Mouse (Mus musculus): ENCODE measurements around the gene A030003K21Rik. TPM values are rescaled to one million over a fixed set of nuclear protein-coding genes. Genes with fewer than 3 reads are reported as not detected.

The A030003K21Rik gene
- polyA plus RNA-seq (2012; rRNA removed): not detected in 2 replicates

DNA sequence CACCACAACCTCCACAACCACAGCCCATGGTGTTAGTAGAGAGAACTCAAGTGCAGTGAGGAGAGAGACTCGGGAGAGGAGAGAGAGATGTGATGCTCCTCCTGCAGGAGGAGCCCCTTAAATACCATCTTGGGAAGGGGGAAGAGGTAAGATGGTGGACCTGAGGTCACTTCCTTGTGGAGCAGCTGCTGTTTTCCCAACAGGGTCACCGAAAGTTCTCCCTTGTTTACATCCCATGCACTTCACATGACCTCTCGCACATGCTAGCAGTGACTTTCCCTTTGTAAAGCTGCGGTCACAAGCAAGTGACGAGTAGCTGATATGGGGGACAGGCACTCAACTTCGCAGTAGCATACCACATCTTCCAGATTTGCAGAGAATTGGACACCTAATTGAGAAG is at the start of gene A030003K21Rik:
Gene A030003K21Rik, minus strand, starts transcription at position 94 of the 400 bp plus-strand sequence.

GRCm38 (mm10) chr1:82959870-82960385 is 16.7 kb upstream of the A030003K21Rik start, which contains the start of gene Gm47955:
Gene Gm47955 (plus strand): TSS chr1:82960286.

GRCm38 (mm10) chr1:82955913-82956312 is 12.7 kb upstream of the A030003K21Rik start, which contains the start of gene Gm7544:
Gene Gm7544 (minus strand): TSS chr1:82956013.

GRCm38 (mm10) chr1:82931326-82931725 is 11.9 kb downstream of the A030003K21Rik start, which contains the start of gene Gm6217:
Gene Gm6217 (minus strand): TSS chr1:82931399.

GRCm38 (mm10) chr1:82924650-82925049 is 18.5 kb downstream of the A030003K21Rik start, which contains the start of gene A030014E15Rik:
Gene A030014E15Rik (plus strand): TSS chr1:82924917.

GRCm38 (mm10) chr1:82913025-82913424 is 30.2 kb downstream of the A030003K21Rik start, which contains the start of gene A030005L19Rik:
Gene A030005L19Rik (plus strand): TSS chr1:82913325.

Other genes starting within 250 kb of the A030003K21Rik start
- gene Mff, start 218.5 kb downstream of the A030003K21Rik start, polyA plus RNA-seq (2012; rRNA removed): 379 and 394 TPM in 2 replicates
- gene Tm4sf20, start 174.9 kb downstream of the A030003K21Rik start, polyA plus RNA-seq (2012; rRNA removed): not detected in 2 replicates
- not detected in 2 replicates for gene Gm47791, start 172.1 kb downstream of the A030003K21Rik start, polyA plus RNA-seq (2012; rRNA removed)
- gene Agfg1, start 103.9 kb downstream of the A030003K21Rik start, polyA plus RNA-seq (2012; rRNA removed): 54.6 and 57.5 TPM in 2 replicates
- 1.8 and 2.0 TPM in 2 replicates for gene A030005L19Rik, start 30.1 kb downstream of the A030003K21Rik start, polyA plus RNA-seq (2012; rRNA removed)
- gene A030014E15Rik, start 18.5 kb downstream of the A030003K21Rik start, polyA plus RNA-seq (2012; rRNA removed): 0.12 and 0.18 TPM in 2 replicates
- not detected in 2 replicates for gene Gm6217, start 12.0 kb downstream of the A030003K21Rik start, polyA plus RNA-seq (2012; rRNA removed)
- not detected in 2 replicates for gene Gm7544, start 12.6 kb upstream of the A030003K21Rik start, polyA plus RNA-seq (2012; rRNA removed)
- gene Gm47955, start 16.9 kb upstream of the A030003K21Rik start, polyA plus RNA-seq (2012; rRNA removed): not detected in 2 replicates
- not detected in 2 replicates for gene Gm47959, start 57.2 kb upstream of the A030003K21Rik start, polyA plus RNA-seq (2012; rRNA removed)
- gene Slc19a3, start 95.1 kb upstream of the A030003K21Rik start, polyA plus RNA-seq (2012; rRNA removed): 2.0 TPM in 2 replicates
- not detected in 2 replicates for gene Krtap28-10, start 99.1 kb upstream of the A030003K21Rik start, polyA plus RNA-seq (2012; rRNA removed)
- not detected in 2 replicates for gene Gm47969, start 101.5 kb upstream of the A030003K21Rik start, polyA plus RNA-seq (2012; rRNA removed)
- not detected in 2 replicates for gene A030005K14Rik, start 116.0 kb upstream of the A030003K21Rik start, polyA plus RNA-seq (2012; rRNA removed)
- not detected in 2 replicates for gene Krtap28-13, start 117.5 kb upstream of the A030003K21Rik start, polyA plus RNA-seq (2012; rRNA removed)
- not detected in 2 replicates for gene Ccl20, start 173.4 kb upstream of the A030003K21Rik start, polyA plus RNA-seq (2012; rRNA removed)
- 3.0 and 5.1 TPM in 2 replicates for gene Daw1, start 216.4 kb upstream of the A030003K21Rik start, polyA plus RNA-seq (2012; rRNA removed)

Data from central nervous system, embryonic 18 days (tissue).